Mouse (Mus musculus): ENCODE data around the gene Camk2n1.

- no peak for TF ChIP-seq POLR2A (IDR thresholded peaks at IDR 0.05; ENCODE audit: borderline replicate concordance, control insufficient read depth, low read depth, low read length)
- no peak for TF ChIP-seq CTCF (IDR thresholded peaks at IDR 0.05; ENCODE audit: control insufficient read depth, insufficient read depth, low read length)
Observed at GRCm38 (mm10) chr4:138501048-138501447, 46.9 kb downstream of the Camk2n1 start.
